Mouse (Mus musculus) forebrain, embryonic 12.5 days (tissue): ENCODE results near the gene Hist3h2ba. TPM values are rescaled to one million over a fixed set of nuclear protein-coding genes. Genes with fewer than 3 reads are reported as not detected.

ENCODE experiments used
- microRNA-seq: library from miRNA; unstranded; fragments of <30 nt; microRNA quantifications from one replicate; pipeline ENCODE4, GENCODE M21; 2017
- polyA plus RNA-seq: library from polyadenylated mRNA; unstranded; fragments of >200 nt; fragmentation: Nextera tagmentation; extraction: Ambion mirVana; gene quantifications from 2 replicates; pipeline ENCODE4 v1.2.1, GENCODE M21; 2016

Hist3h2ba gene
- polyA plus RNA-seq, 1 experiment from 2014 or later = 187 TPM

Small RNA genes within 50 kb of the gene (microRNA-seq; reads per million reads assigned to microRNA genes)
- gene Gm44313 = not detected

Other genes with a start within 250 kb of the Hist3h2ba start
- 0.10 TPM in 1 of 2 replicates, not detected in the other for gene Olfr319, start 249.8 kb upstream of the Hist3h2ba start, polyA plus RNA-seq
- not detected in 2 replicates for gene Olfr318, start 224.9 kb upstream of the Hist3h2ba start, polyA plus RNA-seq
- 0.27 TPM in 1 of 2 replicates, not detected in the other for gene Olfr317, start 209.7 kb upstream of the Hist3h2ba start, polyA plus RNA-seq
- gene Olfr316, start 196.2 kb upstream of the Hist3h2ba start, polyA plus RNA-seq = not detected in 2 replicates
- not detected in 2 replicates for gene Olfr315, start 175.7 kb upstream of the Hist3h2ba start, polyA plus RNA-seq
- gene Olfr314, start 166.0 kb upstream of the Hist3h2ba start, polyA plus RNA-seq = not detected in 2 replicates
- 2.1 and 2.3 TPM in 2 replicates for gene Fam183b, start 147.0 kb upstream of the Hist3h2ba start, polyA plus RNA-seq
- gene Olfr313, start 133.9 kb upstream of the Hist3h2ba start, polyA plus RNA-seq = not detected in 2 replicates
- 0.05 TPM in 1 of 2 replicates, not detected in the other for gene Olfr312, start 119.7 kb upstream of the Hist3h2ba start, polyA plus RNA-seq
- not detected in 2 replicates for gene Olfr311, start 109.7 kb upstream of the Hist3h2ba start, polyA plus RNA-seq
- 15.5 and 15.9 TPM in 2 replicates for gene Gm12258, start 101.8 kb upstream of the Hist3h2ba start, polyA plus RNA-seq
- 10.6 and 11.1 TPM in 2 replicates for gene 2810021J22Rik, start 81.7 kb upstream of the Hist3h2ba start, polyA plus RNA-seq
- gene Zfp39, start 44.7 kb upstream of the Hist3h2ba start, polyA plus RNA-seq = 5.6 and 6.8 TPM in 2 replicates
- gene Btnl10, start 31.0 kb upstream of the Hist3h2ba start, polyA plus RNA-seq = 0.08 TPM in 1 of 2 replicates, not detected in the other
- 403 and 431 TPM in 2 replicates for gene Rnf187, start 10.0 kb upstream of the Hist3h2ba start, polyA plus RNA-seq
- 91.9 and 92.9 TPM in 2 replicates for gene Hist3h2a, start 5.8 kb downstream of the Hist3h2ba start, polyA plus RNA-seq
- gene Trim17, start 5.8 kb downstream of the Hist3h2ba start, polyA plus RNA-seq = 0.89 and 1.0 TPM in 2 replicates
- gene Trim11, start 29.2 kb downstream of the Hist3h2ba start, polyA plus RNA-seq = 19.2 and 20.9 TPM in 2 replicates
- not detected in 2 replicates for gene Obscn, start 187.5 kb downstream of the Hist3h2ba start, polyA plus RNA-seq
- gene Iba57, start 214.8 kb downstream of the Hist3h2ba start, polyA plus RNA-seq = 5.9 and 6.6 TPM in 2 replicates
- 0.09 and 0.26 TPM in 2 replicates for gene Gjc2, start 234.3 kb downstream of the Hist3h2ba start, polyA plus RNA-seq
- 83.4 and 95.5 TPM in 2 replicates for gene Guk1, start 243.3 kb downstream of the Hist3h2ba start, polyA plus RNA-seq